Mouse (Mus musculus) layer of hippocampus, postnatal 10 days (tissue): ENCODE measurements around the gene Fnip1. TPM values are rescaled to one million over a fixed set of nuclear protein-coding genes. Genes with fewer than 3 reads are reported as not detected.
A peak's percentile ranks its signal among the peaks of the same experiment; 100 is the strongest.

Experiments used
- DNase-seq, 2 experiments: peaks; one replicate each; pipeline ENCODE4 v3.0.0; 2021; ENCODE audit warnings: low spot score in 2 of 2
- total RNA-seq, 2 experiments: library from RNA; stranded (reverse); gene quantifications; 2 replicates each; pipeline ENCODE4 v1.2.3; 2021

Fnip1 gene
- total RNA-seq, 2 experiments from 2014 or later: 22.8 to 23.3 TPM

DNA sequence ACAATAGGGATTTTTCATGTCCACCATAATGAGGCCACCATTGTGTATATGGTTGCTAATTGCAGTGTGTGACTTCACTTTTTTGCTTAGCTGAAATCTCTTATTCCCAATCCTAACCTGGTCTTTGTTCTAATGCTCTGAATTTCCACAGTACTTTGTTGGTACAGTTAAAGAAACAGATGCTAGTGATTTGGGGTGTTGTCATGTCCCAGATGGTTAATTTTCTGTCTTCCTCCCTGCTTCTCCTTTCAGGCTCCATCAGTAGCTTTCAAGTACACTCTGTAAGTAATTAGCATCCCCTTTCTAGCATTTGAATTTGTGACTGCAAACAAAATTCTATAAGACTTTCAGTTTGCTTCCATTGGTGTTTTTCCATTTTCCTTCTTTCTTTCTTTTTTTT is 102.3 kb downstream of the Fnip1 start:
- DNase-seq: no peak

DNA sequence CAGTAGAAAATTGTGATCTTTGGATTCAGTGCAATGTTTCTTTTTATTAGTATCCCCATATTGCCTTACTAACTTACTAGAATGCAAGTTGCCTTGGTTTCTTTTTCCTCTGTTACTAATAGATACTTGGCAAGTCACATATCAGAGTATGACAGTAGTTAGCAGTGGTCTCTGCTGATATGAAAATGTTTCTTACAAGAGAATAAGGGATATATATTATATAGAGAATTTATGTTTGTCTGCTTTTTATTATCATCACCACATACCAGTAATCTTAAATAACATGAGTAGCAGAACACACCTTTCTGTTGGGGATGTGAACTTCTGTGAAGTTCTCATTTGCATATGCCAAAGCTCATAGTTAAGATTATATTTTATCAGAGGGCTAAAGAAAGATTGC is 104.4 kb downstream of the Fnip1 start:
- DNase-seq: no peak

DNA sequence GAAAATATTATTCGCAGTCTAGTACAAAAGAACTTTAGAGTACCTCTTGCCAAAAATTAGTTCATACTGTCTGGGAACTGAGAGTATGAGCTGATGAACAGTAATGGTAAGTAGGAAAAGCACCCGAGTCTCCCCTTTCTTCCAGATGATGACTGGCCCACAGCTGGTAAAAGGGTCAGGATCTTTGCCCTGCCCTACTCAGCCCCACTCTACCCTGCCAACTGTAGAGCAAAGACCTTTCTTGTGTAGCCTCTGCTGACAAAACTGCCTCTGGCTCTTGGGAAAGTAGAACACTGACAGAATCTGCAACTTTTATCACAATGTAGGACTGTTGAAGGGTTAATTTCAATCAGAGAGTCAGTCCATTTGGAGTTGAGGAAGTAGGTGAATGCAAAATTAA is 117.0 kb downstream of the Fnip1 start:
- DNase-seq: no peak

DNA sequence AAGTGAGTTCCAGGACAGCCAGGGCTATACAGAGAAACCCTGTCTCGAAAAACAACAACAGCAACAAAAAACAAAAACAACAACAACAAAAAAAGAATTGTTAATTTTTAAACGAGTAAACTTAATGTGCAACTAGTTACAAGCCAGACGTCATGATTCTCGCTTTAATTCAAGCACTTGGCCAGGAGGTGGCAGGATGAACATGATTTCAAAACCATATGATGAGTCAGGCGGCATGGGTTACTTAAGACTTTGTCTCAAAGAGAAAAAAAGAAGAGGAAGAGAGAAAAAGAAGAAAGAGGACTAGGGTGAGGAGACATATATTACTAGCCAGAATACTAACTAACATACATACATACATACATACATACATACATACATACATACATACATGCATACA is 124.8 kb downstream of the Fnip1 start:
- peak in 1 of 2 experiments; percentile 25 for DNase-seq

Other genes starting within 250 kb of the Fnip1 start
- not detected for gene Csf2, start 188.5 kb upstream of the Fnip1 start, total RNA-seq
- gene Il3, start 170.9 kb upstream of the Fnip1 start, total RNA-seq: not detected
- gene Acsl6, start 134.4 kb upstream of the Fnip1 start, total RNA-seq: 100 to 1,000 TPM; 125 to 132 TPM
- not detected for gene Meikin, start 67.5 kb upstream of the Fnip1 start, total RNA-seq
- 10 to 100 TPM; 35.9 to 43.7 TPM for gene Rapgef6, start 84.6 kb downstream of the Fnip1 start, total RNA-seq